Mouse (Mus musculus) frontal cortex, postnatal 10 days (tissue): ENCODE data around the gene Olfr1079.
"Not testable (repeated sequence)": the region's sequence is repeated elsewhere in the genome, so short reads cannot be mapped to it uniquely, and the experiment has no call there.

ENCODE experiments used
- DNase-seq, 2 experiments: peaks; one replicate each; pipeline ENCODE4 v3.0.0; 2022; ENCODE audit warnings: low spot score in 2 of 2, mixed read lengths in 1 of 2

Olfr1079 gene

DNA sequence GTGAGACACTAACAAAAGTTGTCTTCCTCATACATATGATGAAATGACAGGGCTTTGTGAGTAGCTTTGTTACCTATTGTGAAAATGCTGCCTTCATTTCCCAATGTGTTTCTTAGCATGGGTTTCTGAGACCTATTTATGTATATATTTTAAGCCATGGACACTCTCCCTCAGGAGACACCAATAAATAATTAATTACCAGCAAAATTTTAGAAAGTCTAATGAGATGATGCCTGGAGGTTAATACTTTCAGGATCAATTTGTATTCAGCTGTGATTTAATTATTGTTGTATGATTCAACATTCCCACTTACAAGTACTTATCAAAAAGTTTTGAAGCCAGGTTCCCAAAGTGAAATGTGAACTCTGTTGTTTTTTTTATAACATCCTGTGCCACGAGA is at the start of gene Olfr1079:
Gene Olfr1079, minus strand, starts transcription at position 101 of the 400 bp plus-strand sequence.
- no peak for DNase-seq

DNA sequence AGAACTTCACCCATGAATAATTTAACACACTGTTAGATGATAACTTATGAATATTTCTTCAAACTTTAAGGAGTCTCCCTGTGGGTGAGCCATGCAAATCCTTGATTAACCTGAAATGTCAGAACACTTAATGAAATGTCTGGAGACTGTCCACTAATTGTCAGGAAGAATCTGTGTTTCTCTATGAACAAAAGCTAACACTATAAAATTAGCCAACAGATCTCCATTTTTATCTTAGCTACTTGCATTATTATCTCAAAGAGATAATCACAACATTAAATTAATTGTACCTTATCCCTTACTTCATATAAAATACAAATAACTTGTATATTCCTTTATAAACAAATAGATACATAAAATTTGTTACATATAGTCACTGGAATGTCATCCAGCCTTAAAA is 15.9 kb upstream of the Olfr1079 start, which contains the start of gene Olfr1080:
Gene Olfr1080, minus strand, starts transcription at position 101 of the 400 bp plus-strand sequence.
- DNase-seq = not testable (repeated sequence)

DNA sequence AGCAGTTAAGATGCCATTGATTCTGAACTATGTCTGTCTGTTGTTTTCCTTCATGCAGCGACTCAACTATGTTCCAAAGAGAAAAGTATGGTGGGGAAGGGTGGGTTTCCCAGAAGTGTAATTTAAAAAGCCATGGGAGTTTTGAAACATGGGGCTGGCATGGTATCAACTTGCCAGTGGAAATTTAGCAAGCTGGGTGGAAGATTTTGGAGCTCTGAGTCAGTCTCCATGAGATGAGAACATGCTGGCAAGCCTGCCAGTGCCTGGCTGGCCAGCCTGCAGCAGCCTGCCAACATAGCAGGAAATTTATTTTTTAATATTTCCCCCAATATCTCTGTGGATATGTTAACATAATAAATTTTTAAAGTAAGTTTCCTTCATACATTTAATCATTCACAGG is 11.3 kb downstream of the Olfr1079 start:
- DNase-seq = no peak

DNA sequence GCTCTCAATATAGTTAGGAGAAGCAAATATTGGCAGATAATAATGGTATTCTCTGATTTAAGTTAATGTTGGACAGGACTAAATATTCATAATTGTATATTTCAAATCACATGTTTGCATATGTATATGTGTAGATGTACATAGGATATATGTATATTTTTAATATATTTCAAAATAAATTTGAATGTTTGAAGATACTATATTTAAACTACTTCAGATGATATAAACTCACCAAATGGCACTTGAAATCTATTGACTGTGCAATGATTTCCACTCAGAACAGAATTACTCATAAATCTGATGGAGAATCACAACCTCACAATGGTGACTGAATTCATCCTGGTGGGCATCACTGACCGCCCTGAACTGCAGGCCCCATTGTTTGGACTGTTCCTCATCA is 34.1 kb downstream of the Olfr1079 start, which contains the start of gene Olfr1076:
Gene Olfr1076, plus strand, starts transcription at position 301 of the 400 bp plus-strand sequence.
- no peak for DNase-seq

DNA sequence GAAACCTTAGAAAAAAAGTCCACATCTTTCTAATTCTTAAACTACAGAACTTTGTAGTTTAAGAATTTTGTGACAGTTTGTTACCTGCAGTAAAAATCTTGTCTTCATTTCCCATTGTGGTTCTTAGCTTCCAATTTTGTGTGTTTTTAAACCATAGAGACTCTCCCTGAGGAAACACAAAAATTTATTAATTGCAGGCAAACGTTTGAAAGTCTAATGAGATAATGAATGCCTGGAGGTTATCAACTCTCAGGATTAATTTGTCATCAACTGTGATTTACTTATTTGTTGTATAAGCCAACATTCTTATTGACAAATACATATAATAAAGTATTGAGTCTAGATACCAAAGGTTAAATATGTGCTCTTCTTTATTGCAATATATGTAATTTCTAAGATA is 55.0 kb downstream of the Olfr1079 start, which contains the start of gene Olfr228:
Gene Olfr228, minus strand, starts transcription at position 101 of the 400 bp plus-strand sequence.
- DNase-seq = no peak
